Mouse (Mus musculus): ENCODE data around the gene Sftpa1. TPM values are rescaled to one million over a fixed set of nuclear protein-coding genes. Genes with fewer than 3 reads are reported as not detected.

Gene Sftpa1
- not detected for polyA plus RNA-seq (2017; shearing (Covaris generic))

DNA sequence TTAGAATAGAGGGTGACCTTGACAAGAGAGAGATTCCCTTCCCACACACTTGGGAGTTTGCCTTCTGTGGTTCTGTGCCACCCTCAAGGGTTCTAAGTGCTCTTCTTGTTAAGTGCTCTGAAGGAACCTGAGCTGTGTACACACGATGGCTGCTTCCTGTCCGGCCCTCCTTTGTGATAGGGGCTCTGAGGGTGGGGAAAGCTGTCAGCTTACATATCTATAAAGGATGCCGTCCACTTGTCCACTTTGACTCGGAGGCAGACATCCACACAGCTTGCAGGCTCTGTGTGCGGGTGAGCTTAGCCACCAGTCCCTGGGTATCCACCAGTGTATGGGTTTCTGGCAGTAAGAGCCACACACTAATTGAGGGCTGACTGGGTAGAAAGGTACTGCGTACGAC, at the start of gene Sftpa1:
Gene Sftpa1 (plus strand): TSS at position 243 of the 400 bp plus-strand sequence.
- no peak for ATAC-seq

DNA sequence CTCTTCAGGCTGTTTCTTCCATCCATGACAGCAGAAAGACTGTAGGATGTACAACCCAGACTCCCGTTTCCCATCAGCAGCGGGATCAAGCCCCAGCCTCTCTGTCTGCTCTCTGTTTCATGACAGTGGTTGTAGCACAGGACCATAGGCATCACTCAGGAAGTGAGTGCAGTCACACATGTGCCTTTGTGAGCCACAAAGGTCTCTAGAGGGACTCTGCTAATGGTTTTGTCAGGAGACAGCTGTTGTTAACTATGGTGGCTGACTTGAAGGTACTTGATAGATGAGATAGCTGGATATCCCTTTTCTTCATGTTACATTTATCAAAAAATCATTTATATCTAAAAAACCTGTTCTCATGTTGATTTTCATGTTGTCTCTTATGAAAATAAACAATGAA, 49.2 kb upstream of the Sftpa1 start:
- no peak for ATAC-seq

DNA sequence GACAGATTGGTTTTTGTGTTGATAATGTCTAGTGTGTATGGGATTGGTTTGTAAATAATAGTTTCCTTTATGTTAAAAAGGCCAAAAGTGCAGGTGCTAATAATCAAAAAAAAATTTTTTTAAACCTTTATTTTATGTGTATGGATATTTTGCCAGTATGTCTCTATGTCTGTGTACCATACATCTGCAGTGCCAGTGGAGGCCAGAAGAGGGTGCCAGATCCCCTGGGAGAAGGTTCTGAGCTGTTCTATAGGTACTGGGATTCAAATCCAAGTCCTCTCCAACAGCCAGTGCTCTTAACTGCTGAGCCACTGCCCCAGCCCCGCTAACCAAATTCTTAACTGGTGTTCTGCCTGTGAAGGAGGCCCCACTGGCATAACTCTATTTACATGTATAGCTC, 44.1 kb upstream of the Sftpa1 start:
- no peak for ATAC-seq

DNA sequence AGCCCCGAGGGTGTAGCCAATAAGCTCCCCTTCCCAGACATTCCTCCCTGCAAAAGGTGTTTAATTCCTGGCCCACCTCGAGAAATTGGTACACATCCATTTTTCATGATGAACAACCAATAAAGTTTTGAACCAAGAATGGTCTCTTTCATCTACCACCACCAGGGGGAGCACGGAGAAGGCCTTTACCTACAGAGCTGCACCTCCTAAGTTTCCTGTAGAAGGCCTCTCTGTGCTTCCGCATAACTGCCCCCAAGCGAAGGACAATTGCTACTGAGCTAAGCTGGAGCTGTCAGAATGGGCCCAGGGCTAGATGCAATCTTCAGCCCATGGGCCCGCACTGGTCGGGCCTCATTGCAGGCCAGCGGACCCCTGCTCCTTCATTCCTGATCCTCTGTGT, 40.8 kb upstream of the Sftpa1 start:
- ATAC-seq, result no peak

GRCm38 (mm10) chr14:41094114-41094513, 37.5 kb upstream of the Sftpa1 start:
- no peak for ATAC-seq

DNA sequence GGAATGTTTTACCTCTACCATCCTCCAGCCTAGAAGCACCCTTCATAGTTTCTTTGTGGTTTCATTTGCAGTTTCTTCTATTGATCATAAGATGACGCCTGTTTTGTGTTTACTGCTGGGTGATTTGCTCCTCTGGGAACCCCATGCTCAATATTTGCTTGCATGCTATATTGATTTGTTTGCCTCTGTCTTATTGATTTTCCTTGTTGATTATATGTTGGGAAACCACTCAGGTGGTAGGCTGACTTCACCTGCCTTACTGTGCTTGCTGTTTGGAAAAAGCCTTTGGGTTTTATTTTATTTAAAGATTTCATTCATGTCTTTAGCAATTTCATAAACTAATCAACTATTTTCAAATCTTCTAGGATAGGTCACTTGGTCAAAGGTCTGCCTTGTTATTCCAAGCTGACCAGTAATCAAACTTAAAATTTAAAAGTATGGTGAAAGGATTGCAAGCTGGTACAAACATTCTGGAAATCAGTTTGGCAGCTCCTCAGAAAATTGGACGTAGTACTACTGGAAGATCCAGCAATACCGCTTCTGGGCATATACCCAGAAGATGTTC, 35.2 kb upstream of the Sftpa1 start:
- ATAC-seq, result no peak

DNA sequence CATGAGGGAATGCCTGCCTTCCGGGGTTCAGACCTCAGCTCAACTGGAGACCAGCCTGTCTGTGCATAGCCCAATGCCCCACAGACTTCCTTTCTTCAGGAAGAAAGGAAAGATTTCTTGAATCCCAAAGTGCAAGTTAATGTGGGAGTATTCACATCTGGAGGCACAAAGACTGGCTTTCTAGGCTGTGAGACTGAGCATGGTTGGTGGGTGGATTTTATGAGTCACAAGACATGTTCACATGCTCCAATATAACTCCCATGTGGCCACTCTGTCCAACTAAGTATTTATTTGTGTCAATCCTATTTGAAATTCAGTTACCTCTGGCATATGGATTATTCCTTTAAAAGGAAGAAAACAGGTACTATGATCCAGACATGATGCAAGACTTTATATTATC, 32.9 kb upstream of the Sftpa1 start:
- ATAC-seq, result no peak

- no peak for ATAC-seq
Observed at GRCm38 (mm10) chr14:41100712-41101111, 30.9 kb upstream of the Sftpa1 start.

DNA sequence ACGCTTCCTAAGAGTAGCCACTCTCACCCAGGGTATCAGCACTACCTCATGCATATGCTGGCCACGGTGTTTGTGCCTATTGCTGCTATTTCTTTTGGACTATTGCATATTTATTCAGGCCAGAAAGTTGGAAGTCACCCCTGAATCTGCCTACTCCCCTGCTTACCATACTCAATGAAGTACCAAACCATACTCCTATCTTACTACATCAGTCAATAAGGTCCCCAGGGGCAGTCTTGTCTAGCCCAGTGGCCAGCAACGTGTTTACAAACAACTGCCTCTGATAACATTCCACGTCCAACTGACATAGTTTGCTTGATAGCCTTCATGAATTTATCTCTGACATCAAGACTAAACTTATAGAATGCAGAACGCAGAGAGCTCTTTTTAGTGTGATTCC, 30.3 kb upstream of the Sftpa1 start:
- no peak for ATAC-seq

- ATAC-seq, result no peak
Observed at GRCm38 (mm10) chr14:41102269-41102668, 29.3 kb upstream of the Sftpa1 start.

DNA sequence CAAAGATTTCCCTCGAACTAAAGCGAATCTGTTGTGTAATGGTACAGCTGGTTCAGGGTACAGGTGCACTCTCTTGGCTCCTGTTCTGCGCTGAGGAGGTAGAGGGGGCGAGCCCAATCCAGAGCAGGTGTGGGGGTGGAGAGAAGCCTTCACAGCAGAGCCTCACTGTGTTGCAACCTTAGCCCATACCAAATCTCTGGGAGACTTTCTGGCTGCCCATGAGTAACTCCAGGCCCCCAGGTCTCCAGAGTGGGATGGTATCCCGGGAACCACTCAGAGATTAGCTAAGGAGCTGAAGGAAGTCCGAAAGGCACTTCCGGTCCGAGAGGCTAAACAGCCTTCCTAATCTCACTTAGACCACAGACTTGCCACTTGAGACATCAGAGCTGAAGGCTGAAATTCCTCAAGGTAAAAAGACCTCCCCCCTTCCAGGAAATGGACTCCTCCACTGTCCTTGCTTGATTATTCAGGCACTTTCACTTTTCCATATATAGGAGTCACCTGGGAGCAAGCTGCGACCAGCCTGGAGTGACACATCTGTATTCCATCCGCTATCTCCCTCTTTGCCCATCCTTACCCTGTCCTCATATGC, 26.6 kb upstream of the Sftpa1 start, which contains the start of gene Mat1a:
Gene Mat1a (plus strand): TSS at position 183 of the 592 bp plus-strand sequence.
- ATAC-seq, result no peak

DNA sequence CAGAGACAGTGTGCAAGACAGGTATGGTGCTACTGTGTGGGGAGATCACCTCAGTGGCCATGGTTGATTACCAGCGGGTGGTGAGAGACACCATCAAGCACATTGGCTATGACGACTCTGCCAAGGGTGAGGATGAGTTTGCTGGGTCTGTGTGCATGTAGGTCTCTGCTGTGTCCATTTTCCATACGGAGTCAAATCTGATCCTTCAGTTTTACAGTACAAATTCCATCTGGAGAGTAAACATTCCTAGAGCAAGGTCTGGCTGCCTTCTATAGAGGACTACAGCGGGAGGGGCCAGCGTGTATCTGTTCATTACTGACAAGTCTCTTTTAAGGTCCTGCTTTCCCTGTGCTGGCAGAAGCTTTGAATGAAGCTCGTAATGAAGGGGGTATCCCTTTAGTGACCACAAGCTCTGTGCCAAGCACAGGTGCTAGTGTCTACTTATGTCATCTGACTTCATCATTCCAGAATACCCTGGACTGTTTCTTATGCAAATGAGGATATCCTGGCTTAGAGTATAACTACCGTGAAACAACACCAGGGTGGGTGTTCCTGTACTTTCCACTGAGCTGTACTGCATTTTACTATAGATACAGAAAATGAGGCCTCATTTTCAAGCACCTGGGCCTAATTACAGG, 20.4 kb upstream of the Sftpa1 start:
- no peak for ATAC-seq

DNA sequence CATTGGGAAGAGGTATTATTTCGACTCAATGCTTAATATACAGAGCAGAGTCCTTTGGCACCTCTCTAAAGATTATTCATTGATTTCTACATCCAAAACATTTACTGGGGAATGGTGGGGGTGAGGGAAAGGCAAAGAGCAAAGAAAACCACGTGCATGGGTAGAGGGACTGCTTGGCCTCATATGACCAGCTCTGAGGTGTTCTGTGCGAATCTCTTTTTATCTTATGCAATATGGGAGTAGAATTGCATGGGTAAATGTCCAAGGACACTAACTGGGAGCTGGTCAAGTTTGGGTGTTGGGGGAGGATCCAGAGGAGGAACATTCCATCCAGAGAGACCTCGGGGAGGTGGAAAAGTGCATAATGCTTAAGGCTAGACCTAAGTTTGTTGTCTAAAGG, 18.6 kb upstream of the Sftpa1 start:
- ATAC-seq, result no peak

GRCm38 (mm10) chr14:41116271-41116670, 15.3 kb upstream of the Sftpa1 start:
- no peak for ATAC-seq

DNA sequence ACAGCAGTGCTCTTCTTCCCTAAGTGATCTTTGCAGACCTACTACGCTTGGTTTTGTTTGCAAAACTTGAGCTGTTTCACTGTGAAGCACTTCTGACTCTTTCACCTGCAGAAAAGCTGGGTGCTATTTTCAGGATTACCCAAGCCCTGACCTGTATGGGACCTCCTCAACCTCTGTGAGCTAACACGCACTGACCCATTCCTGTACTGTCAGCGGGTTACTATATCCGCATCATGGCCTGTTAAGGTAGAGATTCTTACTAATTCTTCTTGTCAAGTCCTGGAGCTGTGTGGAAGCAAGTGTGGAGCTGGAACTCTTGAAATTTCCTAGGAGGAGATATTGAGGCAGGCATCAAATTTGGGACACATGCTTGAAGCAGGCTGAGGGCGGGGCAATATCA, 6.9 kb upstream of the Sftpa1 start:
- no peak for ATAC-seq

GRCm38 (mm10) chr14:41127997-41128396, 3.6 kb upstream of the Sftpa1 start:
- ATAC-seq, result no peak

DNA sequence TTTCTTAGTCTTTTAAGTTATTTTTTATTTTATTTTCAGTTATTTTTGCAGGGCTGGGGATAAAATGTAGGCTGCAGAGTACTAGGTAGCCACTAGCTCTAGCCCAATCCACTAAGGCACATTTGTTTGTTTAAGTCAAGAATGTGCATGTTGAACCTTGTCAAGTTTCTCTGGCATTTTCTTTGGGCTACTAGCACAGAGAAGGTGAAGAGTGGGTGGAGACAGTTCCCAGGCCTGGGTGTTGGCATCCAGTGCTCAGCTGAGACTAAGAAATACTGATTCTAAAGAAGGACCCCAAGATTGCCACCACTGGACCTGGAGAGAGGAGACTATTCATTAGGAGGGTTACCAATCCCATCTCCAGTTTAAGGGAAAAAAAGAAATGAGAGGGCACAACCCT, 5.4 kb downstream of the Sftpa1 start:
- no peak for ATAC-seq

- no peak for ATAC-seq
Observed at GRCm38 (mm10) chr14:41140686-41141085, 9.1 kb downstream of the Sftpa1 start.

DNA sequence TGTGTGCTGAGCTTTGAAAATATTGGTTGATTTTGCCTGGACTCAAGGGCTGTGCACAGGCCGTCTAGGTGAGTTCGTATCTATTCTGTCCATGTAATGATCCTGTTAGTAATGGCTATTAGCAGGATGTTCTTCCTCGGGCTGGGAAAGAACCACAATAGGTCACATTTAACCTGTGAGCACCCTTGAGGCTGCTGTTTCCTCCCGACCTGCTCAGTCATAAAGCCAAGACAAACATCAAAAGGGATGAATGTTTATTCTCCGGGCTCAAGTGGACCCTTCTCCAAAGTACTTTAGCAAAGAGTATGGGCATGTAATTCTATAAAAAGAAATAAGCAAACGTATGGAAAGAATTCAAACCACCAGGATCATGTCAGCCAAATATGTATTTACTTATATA, 14.5 kb downstream of the Sftpa1 start:
- ATAC-seq, result no peak

DNA sequence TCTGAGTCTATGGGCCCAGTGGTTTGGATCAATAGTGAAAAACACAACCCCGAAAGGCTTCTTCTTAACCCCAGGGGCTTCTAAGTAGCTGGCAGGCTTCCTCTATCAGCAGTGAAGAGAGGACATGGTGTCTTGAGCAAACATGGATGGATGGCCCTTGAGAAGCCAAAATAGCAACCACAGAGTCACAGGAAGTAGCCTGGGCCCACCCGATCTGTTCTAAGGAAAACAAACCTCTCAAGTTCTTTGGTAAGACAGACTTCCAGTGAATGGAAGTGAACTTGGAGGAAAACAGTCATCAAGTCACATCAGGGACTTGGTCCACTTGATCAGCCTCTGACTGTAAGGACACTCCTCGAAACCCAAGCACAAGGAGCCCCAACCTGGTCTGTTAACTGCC, 15.3 kb downstream of the Sftpa1 start:
- ATAC-seq, result no peak

GRCm38 (mm10) chr14:41147356-41147755, 15.8 kb downstream of the Sftpa1 start:
- ATAC-seq, result no peak

- ATAC-seq, result no peak
Observed at GRCm38 (mm10) chr14:41151220-41151898, 19.8 kb downstream of the Sftpa1 start, which contains the start of gene Mbl1. TSS of gene Mbl1 (plus strand) at chr14:41151458.

- ATAC-seq, result no peak
Observed at GRCm38 (mm10) chr14:41160076-41160475, 28.5 kb downstream of the Sftpa1 start.

- ATAC-seq, result no peak
Observed at GRCm38 (mm10) chr14:41160743-41161142, 29.2 kb downstream of the Sftpa1 start.
